Mouse (Mus musculus): ENCODE results near the gene Myo18a. TPM values are rescaled to one million over a fixed set of nuclear protein-coding genes. Genes with fewer than 3 reads are reported as not detected.

Myo18a gene
- polyA plus RNA-seq, 1 experiment = 93.1 TPM

- H3K27ac ChIP-seq (ENCODE audit: insufficient read depth, low read depth, low read length) = no peak overlapping the region
- H3K27me3 ChIP-seq (replicated peaks; ENCODE audit: control insufficient read depth, insufficient read depth, low read length) = no peaks in the 10 kb centered on the region
- no peak for TF ChIP-seq CTCF (conservative IDR thresholded peaks at IDR 0.05; ENCODE audit: insufficient read depth, insufficient read length, low read depth, low read length)
- no peak for TF ChIP-seq POLR2A (IDR thresholded peaks at IDR 0.05; ENCODE audit: low read depth, low read length)
- H3K4me1 ChIP-seq (ENCODE audit: control insufficient read depth, insufficient read depth, low read length) = peaks cover 23% of the 10 kb centered on the region
- no peak for DNase-seq
- no peak overlapping the region for H3K4me3 ChIP-seq (ENCODE audit: insufficient read depth, low read depth, low read length)
- 76% methylated on average over 5 of the region's 5 CpGs for WGBS
- H3K36me3 ChIP-seq (ENCODE audit: control insufficient read depth, insufficient read depth, low read length) = no peaks in the 10 kb centered on the region
Observed at GRCm38 (mm10) chr11:77795216-77795615, 32.2 kb downstream of the Myo18a start.

DNA sequence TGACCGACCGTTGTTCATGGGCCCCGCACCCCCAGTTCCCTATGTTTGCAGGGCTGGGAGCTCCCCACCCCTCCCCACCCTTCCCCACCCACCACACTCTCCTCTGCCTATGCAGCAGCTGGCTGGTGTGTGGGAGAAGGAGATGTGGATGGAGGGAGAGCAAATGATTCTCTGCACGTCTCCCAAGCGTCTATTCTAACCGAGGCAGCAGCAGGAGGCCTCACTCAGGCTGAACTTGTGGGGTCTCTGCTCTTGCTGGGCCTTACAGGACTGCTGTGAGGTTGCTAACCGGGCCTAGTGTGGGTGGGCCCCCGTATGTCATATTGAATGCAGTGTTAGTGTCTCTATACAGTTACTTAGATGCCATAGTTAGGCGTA is 37.4 kb downstream of the Myo18a start:
- peak overlapping the region; percentile 16; the same call in 1 of the 2 replicates for H3K4me3 ChIP-seq (ENCODE audit: insufficient read depth, low read depth, low read length)

GRCm38 (mm10) chr11:77800869-77801701 is 38.0 kb downstream of the Myo18a start:
- H3K4me1 ChIP-seq (ENCODE audit: control insufficient read depth, insufficient read depth, low read length) = peaks cover 14% of the 10 kb centered on the region
- peak overlapping the region; percentile 59 for H3K27ac ChIP-seq (ENCODE audit: insufficient read depth, low read depth, low read length)
- H3K36me3 ChIP-seq (ENCODE audit: control insufficient read depth, insufficient read depth, low read length) = no peaks in the 10 kb centered on the region
- 22% methylated on average over 15 of the region's 15 CpGs for WGBS
- peak overlapping the region; percentile 16; the same call in 1 of the 2 replicates for H3K4me3 ChIP-seq (ENCODE audit: insufficient read depth, low read depth, low read length)
- no peaks in the 10 kb centered on the region for H3K27me3 ChIP-seq (replicated peaks; ENCODE audit: control insufficient read depth, insufficient read depth, low read length)
- no peak for TF ChIP-seq POLR2A (IDR thresholded peaks at IDR 0.05; ENCODE audit: low read depth, low read length)
- TF ChIP-seq CTCF (conservative IDR thresholded peaks at IDR 0.05; ENCODE audit: insufficient read depth, insufficient read length, low read depth, low read length) = no peak
- peak; percentile 88 for DNase-seq

More for the DNA sequence above, 37.4 kb downstream of the Myo18a start:
- Histone ChIP-seq H3K4me1 (ENCODE audit: control insufficient read depth, insufficient read depth, low read length) (peaks cover 13% of the 10 kb centered on the region; the same call in 1 of the 2 replicates), H3K36me3 (ENCODE audit: control insufficient read depth, insufficient read depth, low read length) (no peaks in the 10 kb centered on the region), H3K27ac (ENCODE audit: insufficient read depth, low read depth, low read length) (peak overlapping the region; percentile 30), H3K27me3 (replicated peaks; ENCODE audit: control insufficient read depth, insufficient read depth, low read length) (no peaks in the 10 kb centered on the region)
- TF ChIP-seq POLR2A (IDR thresholded peaks at IDR 0.05; ENCODE audit: low read depth, low read length) (no peak), CTCF (conservative IDR thresholded peaks at IDR 0.05; ENCODE audit: insufficient read depth, insufficient read length, low read depth, low read length) (no peak)
- WGBS = 60% methylated on average over 9 of the region's 9 CpGs
- DNase-seq = no peak

- H3K36me3 ChIP-seq (ENCODE audit: control insufficient read depth, insufficient read depth, low read length) = no peaks in the 10 kb centered on the region
- H3K27ac ChIP-seq (ENCODE audit: insufficient read depth, low read depth, low read length) = peak overlapping the region; percentile 59
- H3K4me3 ChIP-seq (ENCODE audit: insufficient read depth, low read depth, low read length) = no peak overlapping the region
- peaks cover 24% of the 10 kb centered on the region for H3K4me1 ChIP-seq (ENCODE audit: control insufficient read depth, insufficient read depth, low read length)
- peak; percentile 60 for DNase-seq
- WGBS = 54% methylated on average over 9 of the region's 9 CpGs
- TF ChIP-seq CTCF (conservative IDR thresholded peaks at IDR 0.05; ENCODE audit: insufficient read depth, insufficient read length, low read depth, low read length) = no peak
- TF ChIP-seq POLR2A (IDR thresholded peaks at IDR 0.05; ENCODE audit: low read depth, low read length) = no peak
- no peaks in the 10 kb centered on the region for H3K27me3 ChIP-seq (replicated peaks; ENCODE audit: control insufficient read depth, insufficient read depth, low read length)
Observed at GRCm38 (mm10) chr11:77802341-77802865, 39.4 kb downstream of the Myo18a start.

DNA sequence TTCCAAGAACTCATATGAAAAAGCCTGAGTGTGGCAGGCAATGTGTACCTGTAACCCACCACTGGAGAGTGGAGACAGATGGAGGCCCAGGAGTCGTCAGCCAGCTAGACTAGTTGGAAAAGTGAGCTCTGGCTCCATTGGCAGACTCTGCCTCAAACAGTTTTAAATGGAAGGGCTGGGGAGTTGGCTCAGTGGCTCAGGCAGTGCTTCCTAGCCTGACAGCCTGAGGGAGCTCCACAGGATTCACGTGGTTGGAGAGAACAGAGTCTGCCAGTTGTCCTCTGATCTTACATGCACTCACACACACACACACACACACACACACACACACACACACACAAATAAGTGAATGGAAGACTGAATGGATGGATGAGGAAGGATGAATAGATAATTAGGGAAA is 43.2 kb downstream of the Myo18a start:
- 7% methylated on average over 2 of the region's 2 CpGs for WGBS
- TF ChIP-seq CTCF (conservative IDR thresholded peaks at IDR 0.05; ENCODE audit: insufficient read depth, insufficient read length, low read depth, low read length) = peak; percentile 50
- TF ChIP-seq POLR2A (IDR thresholded peaks at IDR 0.05; ENCODE audit: low read depth, low read length) = no peak
- peak; percentile 69 for DNase-seq
- Histone ChIP-seq H3K27ac (ENCODE audit: insufficient read depth, low read depth, low read length) (peak overlapping the region; percentile 4; the same call in 1 of the 2 replicates), H3K4me1 (ENCODE audit: control insufficient read depth, insufficient read depth, low read length) (peaks cover 32% of the 10 kb centered on the region), H3K4me3 (ENCODE audit: insufficient read depth, low read depth, low read length) (no peak overlapping the region), H3K27me3 (replicated peaks; ENCODE audit: control insufficient read depth, insufficient read depth, low read length) (no peaks in the 10 kb centered on the region), H3K36me3 (ENCODE audit: control insufficient read depth, insufficient read depth, low read length) (no peaks in the 10 kb centered on the region)

DNA sequence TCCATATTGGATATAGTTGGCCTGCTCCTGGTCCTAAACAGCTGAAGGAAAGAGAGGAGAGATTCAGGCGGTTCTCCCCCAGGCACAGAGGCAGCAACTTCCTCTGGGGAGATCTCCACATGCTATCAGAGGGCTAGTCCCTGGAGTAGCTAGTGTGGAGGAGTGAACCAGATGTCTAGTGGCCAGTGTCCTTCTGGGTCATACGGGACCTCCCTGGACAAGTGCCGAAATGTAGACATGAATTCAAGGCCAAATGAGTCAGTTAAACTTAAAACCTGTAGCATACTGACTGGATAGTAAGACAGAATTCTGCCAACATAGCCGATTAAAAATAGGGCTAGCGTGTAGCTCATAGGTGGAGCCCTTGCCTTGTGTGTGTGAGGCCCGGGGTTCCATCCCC is 43.8 kb downstream of the Myo18a start:
- Histone ChIP-seq H3K4me1 (ENCODE audit: control insufficient read depth, insufficient read depth, low read length) (peaks cover 30% of the 10 kb centered on the region), H3K27me3 (replicated peaks; ENCODE audit: control insufficient read depth, insufficient read depth, low read length) (no peaks in the 10 kb centered on the region), H3K36me3 (ENCODE audit: control insufficient read depth, insufficient read depth, low read length) (no peaks in the 10 kb centered on the region), H3K4me3 (ENCODE audit: insufficient read depth, low read depth, low read length) (no peak overlapping the region), H3K27ac (ENCODE audit: insufficient read depth, low read depth, low read length) (peak overlapping the region; percentile 14; the same call in 1 of the 2 replicates)
- TF ChIP-seq POLR2A (IDR thresholded peaks at IDR 0.05; ENCODE audit: low read depth, low read length) (no peak), CTCF (conservative IDR thresholded peaks at IDR 0.05; ENCODE audit: insufficient read depth, insufficient read length, low read depth, low read length) (no peak)
- 54% methylated on average over 6 of the region's 6 CpGs for WGBS
- DNase-seq = no peak

DNA sequence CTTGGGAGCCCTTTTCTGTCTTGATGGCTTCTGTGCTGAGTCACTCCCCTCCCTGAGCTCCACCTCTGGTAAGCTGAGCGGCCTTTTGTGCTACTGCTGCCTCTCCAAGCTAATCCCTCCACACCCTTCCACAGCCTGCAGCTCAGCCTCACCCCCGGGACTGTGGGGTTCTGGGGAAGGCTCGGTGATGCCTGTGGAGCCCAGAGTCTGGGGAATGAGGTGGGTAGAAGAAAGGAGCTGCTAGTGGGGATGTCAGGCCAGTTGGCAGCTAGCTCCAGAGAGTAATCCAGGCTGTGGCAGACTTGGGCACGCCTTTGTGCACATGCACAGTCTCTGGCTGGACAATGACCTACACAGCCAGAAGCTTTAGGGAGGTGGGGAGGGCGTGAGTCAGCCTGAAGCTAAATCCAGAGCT is 45.0 kb downstream of the Myo18a start:
- H3K27me3 ChIP-seq (replicated peaks; ENCODE audit: control insufficient read depth, insufficient read depth, low read length) = no peaks in the 10 kb centered on the region
- TF ChIP-seq POLR2A (IDR thresholded peaks at IDR 0.05; ENCODE audit: low read depth, low read length) = no peak
- no peak for TF ChIP-seq CTCF (conservative IDR thresholded peaks at IDR 0.05; ENCODE audit: insufficient read depth, insufficient read length, low read depth, low read length)
- no peak overlapping the region for H3K4me3 ChIP-seq (ENCODE audit: insufficient read depth, low read depth, low read length)
- no peak overlapping the region for H3K27ac ChIP-seq (ENCODE audit: insufficient read depth, low read depth, low read length)
- peaks cover 26% of the 10 kb centered on the region for H3K4me1 ChIP-seq (ENCODE audit: control insufficient read depth, insufficient read depth, low read length)
- WGBS = 36% methylated on average over 5 of the region's 5 CpGs
- no peaks in the 10 kb centered on the region for H3K36me3 ChIP-seq (ENCODE audit: control insufficient read depth, insufficient read depth, low read length)
- peak; percentile 70 for DNase-seq

Data from kidney, adult 2 months (tissue).